Mouse (Mus musculus) adrenal gland, postnatal 10 days (tissue): ENCODE measurements at regions not wholly inside any gene's neighbourhood (a gene's known extent, or its start where the extent isn't known, plus 50 kb on each side); places are given as distances from the start of the nearest gene placed in this dataset.

Experiments used
- DNase-seq: peaks from one replicate; pipeline ENCODE4 v3.0.0; 2021; ENCODE audit warnings: mixed read lengths

GRCm38 (mm10) chr2:45859445-45859844 lies 742.2 kb upstream of the Zeb2 start:
- no peak for DNase-seq

- no peak for DNase-seq
Observed at GRCm38 (mm10) chr2:45850018-45850605, 732.9 kb upstream of the Zeb2 start.

- DNase-seq, result no peak
Observed at GRCm38 (mm10) chr2:45840389-45840788, 723.2 kb upstream of the Zeb2 start.

- no peak for DNase-seq
Observed at GRCm38 (mm10) chr2:45836546-45837221, 719.5 kb upstream of the Zeb2 start.

- peak; percentile 13 for DNase-seq
Observed at GRCm38 (mm10) chr2:45817945-45818719, 700.9 kb upstream of the Zeb2 start.

GRCm38 (mm10) chr2:45814741-45815140 lies 697.5 kb upstream of the Zeb2 start:
- no peak for DNase-seq

- DNase-seq, result no peak
Observed at GRCm38 (mm10) chr2:45805329-45805728, 688.1 kb upstream of the Zeb2 start.

GRCm38 (mm10) chr2:45800131-45800530 lies 682.9 kb upstream of the Zeb2 start:
- no peak for DNase-seq

GRCm38 (mm10) chr2:45793561-45793960 lies 676.4 kb upstream of the Zeb2 start:
- no peak for DNase-seq

- no peak for DNase-seq
Observed at GRCm38 (mm10) chr2:45789739-45790138, 672.5 kb upstream of the Zeb2 start.

GRCm38 (mm10) chr2:45787732-45788390 lies 670.7 kb upstream of the Zeb2 start:
- no peak for DNase-seq

- no peak for DNase-seq
Observed at GRCm38 (mm10) chr2:45786787-45787186, 669.6 kb upstream of the Zeb2 start.

GRCm38 (mm10) chr2:45785684-45786083 lies 668.5 kb upstream of the Zeb2 start:
- DNase-seq, result no peak

GRCm38 (mm10) chr2:45783634-45784412 lies 666.6 kb upstream of the Zeb2 start:
- no peak for DNase-seq

- DNase-seq, result no peak
Observed at GRCm38 (mm10) chr2:45777466-45777865, 660.3 kb upstream of the Zeb2 start.

GRCm38 (mm10) chr2:45776485-45777135 lies 659.4 kb upstream of the Zeb2 start:
- peak; percentile 58 for DNase-seq

- DNase-seq, result no peak
Observed at GRCm38 (mm10) chr2:45775691-45776090, 658.5 kb upstream of the Zeb2 start.

- DNase-seq, result no peak
Observed at GRCm38 (mm10) chr2:45774416-45774815, 657.2 kb upstream of the Zeb2 start.

GRCm38 (mm10) chr2:45757176-45757575 lies 640.0 kb upstream of the Zeb2 start:
- DNase-seq, result no peak

- DNase-seq, result no peak
Observed at GRCm38 (mm10) chr2:45756395-45756794, 639.2 kb upstream of the Zeb2 start.

- no peak for DNase-seq
Observed at GRCm38 (mm10) chr2:45751746-45752145, 634.6 kb upstream of the Zeb2 start.

- no peak for DNase-seq
Observed at GRCm38 (mm10) chr2:45749379-45749778, 632.2 kb upstream of the Zeb2 start.
